Mouse (Mus musculus) embryonic fibroblast, embryonic 13.5 days (primary cell): ENCODE data around the gene Spen.
"Not testable (repeated sequence)": the region's sequence is repeated elsewhere in the genome, so short reads cannot be mapped to it uniquely, and the experiment has no call there.

Experiments
- CTCF ChIP-seq: IDR thresholded peaks from 2 replicates; pipeline ENCODE4 v1.5.1; 2011; ENCODE audit warnings: mild to moderate bottlenecking, control low read depth, low read length, moderate library complexity, borderline replicate concordance; ENCODE audit not compliant: insufficient read depth
- POLR2A ChIP-seq: IDR thresholded peaks from 2 replicates; pipeline ENCODE4 v1.6.1; 2011; ENCODE audit warnings: low read depth, mild to moderate bottlenecking, control low read depth, low read length, moderate library complexity

DNA sequence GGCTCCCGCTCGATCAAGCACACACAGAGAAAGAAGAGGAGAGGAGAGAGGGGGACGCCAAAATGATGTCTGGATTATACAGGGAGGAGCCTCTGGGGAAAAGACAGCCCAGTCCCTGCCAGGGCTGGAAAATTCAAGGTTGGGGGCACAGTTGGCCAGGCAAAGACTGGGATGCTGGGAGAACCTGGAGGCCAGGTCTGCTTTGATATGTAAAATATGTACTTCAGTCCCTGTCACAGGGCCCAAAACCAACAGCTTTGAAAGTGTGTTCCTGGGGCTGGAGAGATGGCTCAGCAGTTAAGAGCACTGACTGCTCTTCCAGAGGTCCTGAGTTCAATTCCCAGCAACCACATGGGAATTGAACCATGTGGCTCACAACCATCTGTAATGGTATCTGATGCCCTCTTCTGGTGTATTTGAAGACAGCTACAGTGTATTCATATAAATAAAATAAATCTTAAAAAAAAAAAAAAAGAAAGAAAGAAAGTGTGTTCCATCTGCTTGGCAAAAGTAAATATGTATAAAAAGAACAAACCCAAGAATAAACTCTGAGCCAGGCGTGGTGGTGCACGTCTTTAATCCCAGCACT, 23.0 kb upstream of the Spen start:
- TF ChIP-seq POLR2A, CTCF: not testable (repeated sequence)
